Mouse (Mus musculus) adrenal gland, postnatal 10 days (tissue): ENCODE measurements around the gene Omt2a. TPM values are rescaled to one million over a fixed set of nuclear protein-coding genes. Genes with fewer than 3 reads are reported as not detected.
"Not testable (repeated sequence)": the region's sequence is repeated elsewhere in the genome, so short reads cannot be mapped to it uniquely, and the experiment has no call there.

ENCODE experiments used
- DNase-seq: peaks from one replicate; pipeline ENCODE4 v3.0.0; 2021; ENCODE audit warnings: mixed read lengths
- long read RNA-seq, 2 experiments: library from polyadenylated mRNA; stranded (forward); transcript quantifications; one replicate each; pipeline ENCODE4 v2.0.0; 2021
- total RNA-seq, 2 experiments: library from RNA; stranded (reverse); gene quantifications; 2 replicates each; pipeline ENCODE4 v1.2.3; 2021

The Omt2a gene
- total RNA-seq: not detected
- long read RNA-seq, experiment 1: 0 reads
- long read RNA-seq, experiment 2: 0 reads

DNA sequence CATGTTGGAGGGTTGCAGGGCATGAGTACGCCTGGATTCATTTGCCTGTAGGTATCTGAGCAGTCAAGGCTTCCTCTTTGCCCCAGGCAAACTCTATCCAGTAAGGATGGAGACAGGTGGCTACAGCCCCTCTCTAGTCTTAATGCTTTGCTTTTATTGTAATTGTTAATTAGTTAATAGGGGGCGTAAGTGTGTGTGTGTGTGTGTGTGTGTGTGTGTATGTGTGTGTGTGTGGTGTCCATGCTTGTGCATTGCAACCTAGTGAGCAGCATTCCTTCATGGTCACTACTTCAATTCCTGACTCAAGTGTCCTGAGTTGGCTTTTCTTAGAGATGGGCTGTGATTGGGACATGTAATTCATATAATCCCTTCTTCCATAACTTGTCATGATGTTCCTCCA lies at the start of gene Omt2a:
Omt2a (minus strand) TSS at position 101 of the 400 bp plus-strand sequence.
- no peak for DNase-seq

DNA sequence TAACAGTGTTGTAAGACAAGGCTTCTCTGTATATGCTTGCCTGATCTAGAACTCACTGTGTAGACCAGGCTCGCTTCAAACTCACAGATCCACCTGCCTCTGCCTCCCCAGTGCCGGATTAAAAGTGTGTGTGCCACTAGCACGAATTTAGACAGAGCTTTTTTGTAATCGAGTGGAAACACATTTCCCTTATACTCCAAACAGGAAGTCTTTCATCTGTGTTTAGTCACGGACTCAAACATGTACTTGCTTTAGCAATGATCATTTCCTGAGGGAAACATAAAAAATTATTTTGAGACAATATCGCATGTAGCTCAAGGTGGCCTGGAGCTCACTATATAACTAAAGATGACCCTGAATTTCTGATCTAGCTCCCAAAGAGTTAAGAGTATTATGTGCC lies 48.8 kb upstream of the Omt2a start:
- no peak for DNase-seq

DNA sequence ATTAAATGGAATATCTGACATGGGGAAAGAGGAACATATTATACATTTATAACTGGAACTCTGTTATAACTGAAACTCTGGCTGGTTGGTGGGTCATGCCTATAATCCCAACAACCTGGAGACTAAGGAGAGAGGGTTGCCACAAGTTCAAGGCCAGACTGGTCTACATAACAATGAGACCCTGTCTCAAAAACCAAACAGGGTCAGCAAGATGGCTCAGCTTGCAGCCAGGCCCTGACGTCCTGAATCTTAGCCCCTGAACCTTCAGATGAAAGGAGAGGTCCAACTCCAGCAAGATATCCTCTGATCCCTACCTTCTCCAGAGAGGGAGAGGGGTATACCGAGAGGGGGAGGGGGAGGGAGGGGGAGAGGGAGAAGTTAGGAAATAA lies 45.9 kb upstream of the Omt2a start:
- DNase-seq: no peak

DNA sequence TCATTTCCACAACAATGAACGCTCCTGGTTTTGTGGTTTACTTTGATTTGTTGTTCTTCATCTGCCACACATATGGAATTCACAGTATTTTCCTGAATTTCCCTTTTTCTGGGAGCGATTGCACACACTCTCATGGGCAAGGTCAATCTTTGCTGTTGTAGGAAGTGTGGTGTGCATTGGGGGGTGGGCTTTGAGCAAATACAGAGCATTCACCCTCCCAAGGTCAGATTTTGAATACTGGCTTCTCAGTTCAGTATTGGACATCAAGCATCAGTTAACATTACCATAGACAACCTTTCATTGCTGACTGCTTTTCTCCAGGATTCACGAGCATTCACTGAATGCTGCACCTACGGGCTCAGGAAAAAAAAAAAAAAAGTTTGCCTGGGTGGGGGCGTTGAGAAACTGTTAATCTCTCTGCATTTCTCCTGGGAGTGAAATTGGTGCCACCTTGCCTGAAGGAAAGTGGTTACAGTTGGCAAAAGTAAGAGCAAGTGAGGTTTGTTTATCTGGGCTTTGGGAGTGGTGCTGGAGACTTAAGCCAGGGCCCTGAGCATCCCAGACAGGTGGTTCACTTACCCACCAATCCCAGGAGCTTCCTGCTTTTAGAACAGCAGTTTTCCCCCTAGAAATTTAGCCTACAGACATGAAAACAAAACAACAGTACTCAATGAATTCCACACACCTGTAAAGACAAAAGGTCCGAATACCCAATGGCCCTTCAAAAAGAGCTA lies 45.3 kb upstream of the Omt2a start:
- DNase-seq: no peak

DNA sequence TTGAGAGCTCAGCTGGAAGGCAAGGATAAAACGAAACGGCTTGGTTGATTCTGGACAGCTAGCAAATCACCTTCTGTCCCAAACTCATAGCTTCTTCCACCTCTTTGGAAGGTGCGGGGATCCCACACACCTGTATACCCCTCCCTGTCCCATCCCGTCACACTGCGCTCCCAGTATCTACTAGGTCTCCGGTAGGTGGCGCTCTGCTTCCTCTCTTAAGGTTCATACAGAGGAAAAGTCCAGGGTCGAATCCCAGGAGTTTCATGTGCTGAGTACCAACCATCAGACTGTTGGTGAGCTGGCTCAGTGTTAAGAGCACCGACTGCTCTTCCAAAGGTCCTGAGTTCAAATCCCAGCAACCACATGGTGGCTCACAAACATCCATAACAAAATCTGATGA lies 43.5 kb upstream of the Omt2a start:
- peak; percentile 78 for DNase-seq

DNA sequence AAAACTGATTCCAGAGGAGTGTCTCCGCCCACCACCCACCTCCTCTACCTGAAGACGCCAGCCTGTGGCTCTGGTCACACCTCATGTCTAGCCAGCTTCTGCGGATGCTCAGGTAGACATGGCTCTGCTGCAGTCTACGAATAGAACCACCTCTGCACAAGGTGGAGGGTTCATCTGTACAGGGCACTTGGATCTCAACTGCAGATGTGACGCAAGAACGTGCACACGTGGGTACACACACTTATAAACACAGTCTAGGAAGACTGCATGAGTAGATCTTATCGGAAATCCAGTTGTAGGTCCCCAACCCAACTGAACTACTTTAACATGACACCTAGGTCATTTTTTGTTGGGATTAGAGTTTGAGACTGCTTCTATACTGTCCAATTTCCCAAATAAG lies 41.0 kb upstream of the Omt2a start, which contains the start of gene Gsta2:
Gsta2 (minus strand) TSS at position 178 of the 400 bp plus-strand sequence.
- DNase-seq: no peak

DNA sequence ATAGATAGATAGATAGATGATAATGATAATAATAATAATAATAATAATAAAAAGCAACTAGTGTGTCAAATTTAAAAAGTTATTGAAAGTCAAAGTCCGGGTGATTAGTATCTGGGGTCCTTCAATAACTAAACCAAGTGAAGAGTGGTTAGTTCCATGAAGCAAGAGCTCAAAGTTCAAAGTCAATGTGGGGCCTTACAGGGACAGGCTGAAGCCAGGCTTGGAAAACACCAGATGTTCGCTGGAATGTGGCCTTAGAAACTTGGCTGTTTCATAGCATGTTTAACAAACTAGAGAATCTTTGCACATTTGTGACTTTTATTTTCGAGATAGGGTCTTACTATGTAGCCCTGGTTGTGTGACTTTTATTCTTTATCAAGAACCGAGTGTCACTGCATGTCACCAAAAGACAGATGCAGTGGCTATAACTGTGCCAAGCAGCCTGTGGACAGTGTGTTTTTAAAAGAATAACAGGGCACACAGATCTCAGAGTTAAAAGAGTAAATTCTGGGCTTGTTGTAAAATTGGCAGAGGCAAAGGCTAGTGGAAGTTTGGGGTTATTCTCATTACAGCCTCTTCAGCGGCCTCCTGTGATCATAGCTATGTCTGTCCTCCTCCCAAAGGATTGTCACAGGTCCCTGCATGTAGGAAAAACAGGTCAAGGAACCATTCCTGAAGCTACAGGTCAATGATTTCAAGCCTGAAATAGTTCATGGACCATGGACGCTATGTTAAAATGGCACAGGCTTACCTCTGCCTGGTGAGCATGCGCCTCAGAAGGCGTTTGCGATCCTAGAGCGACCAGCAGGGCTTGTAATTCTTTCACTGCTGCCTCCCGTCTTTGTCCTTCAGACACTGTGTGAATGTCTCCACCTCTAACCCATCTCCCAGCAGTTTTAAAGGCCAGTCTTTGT lies 40.3 kb upstream of the Omt2a start:
- no peak for DNase-seq

DNA sequence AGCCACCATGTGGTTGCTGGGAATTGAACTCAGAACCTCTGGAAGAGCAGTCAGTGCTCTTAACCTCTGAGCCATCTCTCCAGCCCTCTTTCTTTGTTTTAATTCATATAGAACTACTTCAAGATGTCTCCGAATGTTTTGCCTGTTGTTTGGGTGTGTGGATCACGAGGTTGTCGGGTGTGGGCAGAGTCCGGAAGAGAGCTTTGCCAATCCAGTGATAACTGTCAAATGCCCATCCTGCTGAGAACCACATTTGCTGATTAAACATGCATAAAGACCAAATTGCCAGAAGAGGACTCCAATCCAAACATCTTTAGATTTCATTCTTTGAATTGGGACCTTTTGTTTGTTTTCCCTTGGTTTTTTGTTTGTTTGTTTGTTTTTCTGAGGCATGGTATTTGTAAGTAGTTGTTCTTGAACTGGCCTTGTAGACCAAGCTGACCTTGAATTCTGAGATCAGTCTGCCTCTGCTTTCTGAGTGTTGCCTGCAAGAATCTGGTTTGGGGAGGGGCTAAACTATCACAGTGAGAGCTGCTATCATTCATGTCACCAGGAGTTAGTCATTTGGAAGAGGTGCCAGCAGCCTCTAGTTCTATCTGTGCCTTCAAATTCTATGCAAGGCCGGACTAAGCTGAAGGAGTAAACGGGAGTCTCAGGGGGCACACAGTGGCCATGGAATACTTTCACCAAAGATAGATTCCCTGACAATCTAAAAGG lies 37.1 kb upstream of the Omt2a start:
- DNase-seq: peak; percentile 7

DNA sequence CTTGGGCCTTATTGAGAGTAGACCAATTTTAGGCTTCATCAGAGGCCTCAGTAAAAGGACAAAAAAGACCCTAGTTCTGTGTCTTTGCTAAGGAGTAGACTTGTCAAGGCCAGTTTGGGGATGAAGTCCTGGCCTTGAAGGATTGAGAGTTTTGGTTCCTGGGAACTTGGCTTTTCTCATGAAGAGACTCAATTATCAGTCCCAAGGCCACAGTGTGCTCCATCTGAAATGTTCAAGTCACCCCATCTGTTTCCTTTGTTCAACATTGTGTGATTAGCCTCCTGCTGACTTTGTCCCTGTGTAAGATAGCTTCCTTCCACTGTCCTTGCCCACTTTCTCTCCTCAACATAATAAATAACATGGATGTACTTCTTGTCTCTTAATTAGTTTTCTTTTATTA lies 35.4 kb upstream of the Omt2a start:
- DNase-seq: not testable (repeated sequence)

DNA sequence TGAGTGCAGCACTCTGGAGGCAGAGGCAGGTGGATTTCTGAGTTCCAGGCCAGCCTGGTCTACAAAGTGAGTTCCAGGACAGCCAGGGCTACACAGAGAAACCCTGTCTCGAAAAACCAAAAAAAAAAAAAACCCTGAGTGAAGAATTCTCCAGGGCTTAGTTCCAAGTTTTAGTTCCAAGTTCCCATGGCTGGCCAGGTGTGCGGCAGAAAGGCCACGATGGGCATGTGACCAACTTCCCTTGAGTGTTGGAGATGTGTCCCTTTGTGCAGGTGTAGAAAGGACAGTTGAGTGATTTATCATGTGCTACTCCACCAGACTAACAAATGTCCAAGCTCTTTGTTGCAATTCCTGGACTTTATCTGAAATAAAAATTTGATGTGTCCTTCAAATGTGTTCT lies 34.5 kb upstream of the Omt2a start:
- DNase-seq: not testable (repeated sequence)

DNA sequence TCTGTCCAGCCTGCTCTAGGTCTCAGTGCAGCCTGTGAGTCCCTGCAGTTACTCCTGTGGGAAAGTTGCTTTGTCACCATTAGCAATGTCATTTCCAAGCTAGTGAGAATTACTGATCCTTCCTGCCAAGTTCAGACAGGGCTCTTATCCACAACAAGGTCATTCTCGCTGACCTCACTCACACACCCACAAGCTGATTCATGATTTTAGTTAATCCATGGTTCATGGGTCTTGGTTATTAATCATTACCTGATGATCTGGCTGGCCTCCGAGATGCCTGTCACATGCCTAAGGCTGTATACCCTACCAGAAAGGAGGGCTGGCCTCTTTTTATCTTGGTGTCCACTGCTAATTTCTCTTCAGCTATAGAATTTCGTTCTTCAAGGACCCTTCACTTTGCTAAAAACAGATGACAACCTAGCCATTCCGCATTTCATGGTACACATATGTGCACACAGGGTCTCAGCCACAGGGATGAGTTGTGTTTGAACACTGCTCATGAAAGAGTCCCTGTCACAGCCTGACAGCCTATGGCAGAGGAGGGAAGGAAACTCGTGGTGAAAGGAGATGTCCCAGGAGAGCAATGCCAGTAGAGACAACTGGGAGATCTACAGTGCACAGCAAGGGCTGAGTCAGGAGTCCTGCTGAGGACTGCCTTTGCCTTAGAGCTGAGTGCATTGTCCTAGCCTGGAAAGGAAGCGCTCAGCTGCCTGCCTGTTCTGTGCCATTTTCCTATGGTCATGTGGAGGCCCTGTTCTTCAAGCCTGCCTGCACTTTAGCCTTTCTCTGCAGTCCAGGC lies 33.8 kb upstream of the Omt2a start:
- peak; percentile 53 for DNase-seq

DNA sequence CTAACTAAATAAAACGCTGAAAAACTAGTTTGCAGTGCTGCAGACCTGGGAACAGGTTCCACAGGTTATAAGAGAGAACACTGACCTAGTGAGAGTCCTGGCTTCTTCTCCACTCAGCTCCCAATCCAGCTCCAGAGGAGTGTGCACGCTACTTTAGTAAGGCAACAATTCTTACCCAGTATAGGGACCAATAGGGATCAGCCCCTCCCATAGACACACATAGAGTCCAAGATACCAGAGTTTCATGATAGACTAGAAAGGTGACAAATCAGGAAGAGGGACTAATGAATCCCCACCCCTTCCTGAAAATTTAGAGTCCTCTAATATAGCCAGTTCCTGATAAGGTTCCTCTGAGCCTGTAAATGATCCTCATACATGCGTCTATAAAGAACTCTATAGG lies 32.4 kb upstream of the Omt2a start:
- no peak for DNase-seq

DNA sequence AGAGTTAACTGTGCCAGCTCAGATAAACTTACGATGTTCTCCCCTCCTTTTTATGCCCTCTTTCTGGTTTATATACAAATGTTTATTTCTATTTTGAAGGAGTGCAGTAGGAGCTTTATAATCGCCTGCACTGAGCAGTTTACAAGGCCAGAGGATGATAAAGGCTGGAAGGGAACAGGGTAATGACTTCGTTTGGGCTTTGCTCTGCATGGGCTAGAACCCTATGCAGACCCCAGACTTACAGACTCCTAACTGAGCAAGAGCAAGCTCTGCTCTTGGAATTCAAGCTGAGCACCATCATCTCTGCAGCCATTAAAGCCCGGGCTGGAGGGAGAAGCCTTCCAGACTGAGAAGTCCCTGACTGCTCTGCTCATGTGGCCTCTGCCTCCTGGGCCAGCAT lies 30.6 kb upstream of the Omt2a start:
- not testable (repeated sequence) for DNase-seq

DNA sequence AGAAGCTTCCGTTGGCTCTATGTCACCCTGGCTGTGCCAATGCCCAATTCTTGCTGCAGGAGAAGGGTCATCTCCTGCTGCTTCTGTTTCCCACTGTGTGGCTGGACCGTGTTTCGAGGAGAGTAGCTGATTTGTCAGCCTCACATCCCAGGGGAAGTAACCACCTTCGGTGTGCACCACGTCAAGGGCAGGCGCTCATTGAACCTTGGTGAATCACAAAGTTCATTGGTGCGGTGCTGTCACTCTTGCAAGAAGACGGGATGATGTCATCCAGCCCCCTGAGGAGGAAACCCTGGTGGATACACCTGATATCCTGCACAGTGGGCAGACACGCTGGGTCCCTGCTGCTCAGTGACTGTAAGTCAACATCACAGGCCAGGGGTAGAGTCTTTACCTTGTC lies 28.5 kb upstream of the Omt2a start:
- DNase-seq: not testable (repeated sequence)

DNA sequence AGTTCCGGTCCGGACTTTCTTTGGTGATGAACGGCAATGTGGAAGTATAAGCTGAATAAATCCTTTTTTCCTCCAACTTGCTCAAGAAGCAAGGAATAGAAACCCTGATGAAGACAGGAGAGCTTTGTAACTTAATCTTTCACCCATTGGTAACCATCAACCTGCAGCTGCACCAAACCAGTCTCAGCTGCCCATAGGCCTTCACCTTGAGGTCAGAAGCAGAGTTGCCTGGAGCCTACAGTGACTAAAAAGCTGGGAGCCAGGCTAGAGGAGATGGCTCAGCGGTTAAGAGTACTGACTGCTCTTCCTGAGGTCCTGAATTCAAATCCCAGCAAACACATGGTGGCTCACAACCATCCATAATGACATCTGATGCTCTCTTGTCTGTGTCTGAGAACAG lies 27.9 kb upstream of the Omt2a start:
- DNase-seq: not testable (repeated sequence)

DNA sequence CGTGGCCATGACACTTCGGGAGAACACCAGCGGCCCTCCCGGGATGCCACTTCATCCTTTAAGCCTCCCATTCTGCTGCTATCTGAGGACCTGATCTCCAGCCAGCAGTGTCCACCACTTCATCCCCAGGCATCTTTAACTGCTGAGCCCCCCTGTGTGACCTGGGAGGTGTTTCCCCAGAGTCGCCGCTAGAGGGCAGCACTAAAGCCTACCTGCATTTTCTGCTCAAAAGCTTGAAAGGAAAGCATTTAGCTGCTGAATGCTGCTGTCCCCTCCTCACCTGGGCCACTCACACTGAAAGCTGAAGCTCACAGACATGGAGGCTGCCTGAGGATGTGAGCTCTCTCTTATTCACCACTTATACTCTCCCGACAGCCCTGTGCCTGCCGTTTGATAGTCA lies 25.7 kb upstream of the Omt2a start:
- peak; percentile 59 for DNase-seq

DNA sequence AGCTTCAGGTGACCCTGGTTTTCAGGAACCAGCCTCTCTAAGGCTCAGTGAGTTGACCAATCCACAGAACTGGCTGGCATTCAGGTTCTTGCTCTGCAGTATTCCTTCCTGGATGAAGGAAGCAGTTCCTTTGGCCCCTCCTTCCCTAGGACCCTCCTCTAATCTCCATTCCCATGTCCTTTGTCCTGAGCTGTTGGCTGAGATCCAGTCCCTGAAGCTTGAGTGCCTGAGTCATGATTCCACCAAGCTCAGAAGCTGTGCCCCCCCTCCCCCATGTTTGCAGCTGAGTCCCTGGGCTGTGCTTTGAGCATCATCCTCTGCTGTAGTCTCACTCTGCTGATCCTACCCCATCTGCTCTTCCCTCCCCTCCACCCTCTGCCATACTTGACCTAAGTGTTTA lies 22.5 kb upstream of the Omt2a start:
- DNase-seq: not testable (repeated sequence)

DNA sequence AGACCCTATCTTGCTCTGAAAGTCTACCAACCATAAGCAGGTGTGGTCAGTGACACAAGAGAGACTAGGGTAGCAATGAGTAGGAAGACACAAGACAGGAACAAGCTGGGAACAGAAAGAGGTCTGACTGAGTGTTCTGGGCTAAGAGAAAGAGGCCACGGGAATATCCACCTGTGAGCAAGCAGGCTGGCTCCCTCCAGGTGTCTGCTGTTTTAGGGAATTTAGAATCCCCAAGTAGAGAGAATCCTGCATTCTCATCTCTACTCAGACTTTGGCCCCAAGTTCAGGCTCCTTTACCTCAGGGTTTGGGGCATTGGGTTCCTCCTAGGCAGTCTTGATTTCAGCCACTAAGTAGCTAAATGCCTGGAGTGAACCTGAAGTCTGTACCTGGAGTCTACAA lies 12.7 kb upstream of the Omt2a start, which contains the start of gene Omt2b:
Omt2b (plus strand) TSS at position 301 of the 400 bp plus-strand sequence.
- DNase-seq: not testable (repeated sequence)

DNA sequence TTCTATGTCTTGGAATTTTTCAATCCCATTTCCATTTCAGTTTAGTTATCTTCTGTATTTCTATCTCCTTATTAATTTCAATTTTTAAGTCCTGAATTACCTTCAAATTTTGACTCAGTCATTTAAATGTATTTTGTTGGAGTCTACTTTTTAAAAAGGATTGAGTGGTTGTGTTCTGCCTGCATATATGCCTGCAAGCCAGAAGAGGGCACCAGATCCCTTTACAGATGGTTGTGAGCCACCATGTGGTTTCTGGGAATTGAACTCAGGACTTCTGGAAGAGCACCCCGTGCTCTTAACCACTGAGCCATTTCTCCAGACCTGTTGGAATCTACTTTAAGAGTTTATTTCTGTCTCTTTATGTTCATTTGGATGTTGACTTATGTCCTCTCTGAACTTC lies 4.9 kb upstream of the Omt2a start:
- DNase-seq: peak; percentile 20

DNA sequence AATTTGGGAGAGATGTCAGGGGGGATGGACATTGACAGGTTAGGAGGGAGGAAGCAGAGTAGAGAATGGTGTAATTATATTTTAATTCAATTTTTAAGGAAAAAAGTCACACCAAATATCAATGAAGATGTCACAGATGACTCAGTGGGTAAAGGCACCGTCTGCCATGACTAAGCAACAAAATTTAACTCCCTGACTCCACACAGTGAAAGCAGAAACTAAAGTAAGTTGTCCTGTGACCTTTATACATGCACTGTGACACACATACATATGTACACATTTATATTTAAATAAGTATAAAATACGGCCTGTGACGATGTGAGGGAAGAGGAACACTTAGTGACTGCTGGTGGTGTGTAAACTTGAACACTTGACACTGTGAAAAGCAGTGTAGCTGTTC lies 6.5 kb downstream of the Omt2a start:
- DNase-seq: not testable (repeated sequence)

DNA sequence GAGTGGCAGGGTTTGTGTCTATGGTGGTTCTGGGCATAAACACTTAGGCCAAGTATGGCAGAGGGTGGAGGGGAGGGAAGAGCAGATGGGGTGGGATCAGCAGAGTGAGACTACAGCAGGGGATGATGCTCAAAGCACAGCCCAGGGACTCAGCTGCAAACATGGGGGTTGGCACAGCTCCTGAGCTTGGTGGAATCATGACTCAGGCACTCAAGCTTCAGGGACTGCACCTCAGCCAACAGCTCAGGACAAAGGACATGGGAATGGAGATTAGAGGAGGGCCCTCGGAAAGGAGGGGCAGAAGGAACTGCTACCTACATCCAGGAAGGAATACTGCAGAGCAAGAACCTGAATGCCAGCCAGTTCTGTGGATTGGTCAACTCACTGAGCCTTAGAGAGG lies 15.5 kb downstream of the Omt2a start:
- DNase-seq: not testable (repeated sequence)

DNA sequence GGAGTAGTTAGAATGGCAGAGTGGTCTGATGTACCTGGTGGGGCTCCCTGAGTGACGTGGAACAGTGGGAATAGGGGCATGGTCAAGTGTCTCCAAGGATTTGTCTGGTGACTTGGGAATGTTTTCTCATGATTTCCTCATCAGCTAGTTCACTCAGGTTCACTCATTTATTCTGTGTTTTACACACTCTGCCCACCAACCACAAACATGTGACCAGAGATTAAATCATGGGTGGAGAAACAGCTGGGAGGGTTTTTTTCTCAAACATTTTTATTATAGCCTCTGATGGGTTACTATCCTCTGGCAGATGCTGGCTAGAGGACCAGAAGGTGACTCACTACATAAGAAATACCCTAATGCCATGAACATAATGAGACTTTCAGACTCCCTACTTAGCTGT lies 16.4 kb downstream of the Omt2a start:
- no peak for DNase-seq
